8 mouse cellular contexts compared by ENCODE assay signal in the genomic region with DNA sequence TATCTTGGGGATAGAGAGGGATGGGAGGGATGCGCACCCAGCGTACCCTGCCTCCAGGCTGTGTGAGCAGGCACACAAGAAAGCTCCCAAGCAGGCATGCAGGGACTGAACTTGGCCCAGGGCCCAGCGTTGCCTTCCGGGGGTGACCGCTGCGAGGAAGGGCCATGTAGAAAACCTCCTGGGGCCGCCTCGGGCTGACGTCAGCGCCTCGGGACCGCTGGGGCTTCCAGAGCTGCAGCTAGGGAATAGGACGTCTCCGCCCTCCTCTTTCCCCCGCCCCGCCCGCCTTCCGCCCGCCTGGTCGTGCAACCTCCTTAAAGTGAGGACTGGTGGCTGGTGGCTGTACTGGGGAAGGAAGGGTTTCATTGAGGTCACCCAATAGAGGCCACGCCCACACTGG.
DNase-seq lines count a peak whose midpoint lies in the region; ATAC-seq and TF ChIP-seq lines count a peak whose summit lies in the region.

No protein-coding gene starts in this region.

- peak overlapping the region; percentile 61 for H3K27ac ChIP-seq in intestine, embryonic 15.5 days
- H3K27ac ChIP-seq in limb, embryonic 14.5 days (replicated peaks; ENCODE audit: low read depth, low read length), result no peak overlapping the region
- H3K27ac ChIP-seq in midbrain, embryonic 13.5 days, result no peak overlapping the region
- peak overlapping the region; percentile 66 for H3K27ac ChIP-seq in small intestine, adult 2 months (ENCODE audit: insufficient read depth, low read depth, low read length)

- peak; percentile 91 for ATAC-seq in intestine, embryonic 15.5 days
- peak; percentile 51; the same call in 1 of the 2 replicates for ATAC-seq in limb, embryonic 14.5 days (ENCODE audit: low FRiP score, low read depth)
- ATAC-seq in midbrain, embryonic 13.5 days, result peak; percentile 85

- TF ChIP-seq CTCF in small intestine, adult 2 months (IDR thresholded peaks at IDR 0.05; ENCODE audit: extremely low read depth, insufficient read length, insufficient replicate concordance, low read depth, low read length), result no peak

- peaks cover 8% of the 10 kb centered on the region for H3K4me1 ChIP-seq in intestine, embryonic 15.5 days (replicated peaks)
- peaks cover 10% of the 10 kb centered on the region for H3K4me1 ChIP-seq in limb, embryonic 14.5 days (ENCODE audit: control insufficient read depth, insufficient read depth, low read length)
- H3K4me1 ChIP-seq in midbrain, embryonic 13.5 days (replicated peaks), result peaks cover 7% of the 10 kb centered on the region
- H3K4me1 ChIP-seq in small intestine, adult 2 months (ENCODE audit: control insufficient read depth, insufficient read depth, insufficient read length, low read length), result peaks cover 17% of the 10 kb centered on the region

- H3K4me2 ChIP-seq in intestine, embryonic 15.5 days (replicated peaks), result peak overlapping the region; percentile 62
- peak overlapping the region; percentile 48 for H3K4me2 ChIP-seq in limb, embryonic 14.5 days (replicated peaks; ENCODE audit: low read depth, low read length, severe bottlenecking)
- H3K4me2 ChIP-seq in midbrain, embryonic 13.5 days (replicated peaks), result peak overlapping the region; percentile 59

- no peaks in the 10 kb centered on the region for H3K9me3 ChIP-seq in intestine, embryonic 15.5 days
- no peaks in the 10 kb centered on the region for H3K9me3 ChIP-seq in limb, embryonic 14.5 days (ENCODE audit: control insufficient read depth, low read length)
- H3K9me3 ChIP-seq in midbrain, embryonic 13.5 days, result no peaks in the 10 kb centered on the region

- TF ChIP-seq POLR2A in limb, embryonic 14.5 days (IDR thresholded peaks at IDR 0.05; ENCODE audit: borderline replicate concordance, extremely low read depth, insufficient read depth, insufficient read length), result no peak
- 0 out of 2 replicates have a peak, but pooled peaks have one; percentile 13 for TF ChIP-seq POLR2A in small intestine, adult 2 months (IDR thresholded peaks at IDR 0.05; ENCODE audit: low read depth, low read length)

- WGBS in intestine, embryonic 15.5 days, result 3% methylated on average over 21 of the region's 21 CpGs
- 10% methylated on average over 15 of the region's 21 CpGs for WGBS in limb, embryonic 14.5 days
- 6% methylated on average over 21 of the region's 21 CpGs for WGBS in midbrain, embryonic 13.5 days
- WGBS in small intestine, adult 2 months, result 6% methylated on average over 21 of the region's 21 CpGs

- H3K9ac ChIP-seq in intestine, embryonic 15.5 days, result peak overlapping the region; percentile 36; the same call in 1 of the 2 replicates
- H3K9ac ChIP-seq in limb, embryonic 14.5 days (ENCODE audit: low read depth, low read length, severe bottlenecking), result peak overlapping the region; percentile 38; the same call in 1 of the 2 replicates
- peak overlapping the region; percentile 59; the same call in 1 of the 2 replicates for H3K9ac ChIP-seq in midbrain, embryonic 13.5 days (replicated peaks)

- peak; percentile 93 for DNase-seq in adrenal gland, postnatal 14 days
- peak; percentile 68 for DNase-seq in embryo, embryonic 10.5 days (ENCODE audit: low spot score)
- DNase-seq in gastrocnemius, postnatal 4 days (ENCODE audit: low spot score in 2 of 2), result peak; percentile 51 to 71
- peak; percentile 65 for DNase-seq in limb, embryonic 14.5 days (ENCODE audit: low spot score)
- DNase-seq in adipocyte (ENCODE audit: low spot score), result no peak

- no peaks in the 10 kb centered on the region for H3K27me3 ChIP-seq in intestine, embryonic 15.5 days (replicated peaks)
- H3K27me3 ChIP-seq in limb, embryonic 14.5 days (ENCODE audit: control insufficient read depth, insufficient read depth, low read length), result no peaks in the 10 kb centered on the region
- no peaks in the 10 kb centered on the region for H3K27me3 ChIP-seq in midbrain, embryonic 13.5 days
- no peaks in the 10 kb centered on the region for H3K27me3 ChIP-seq in small intestine, adult 2 months (ENCODE audit: control insufficient read depth, insufficient read depth, low read length)

- no peaks in the 10 kb centered on the region for H3K36me3 ChIP-seq in intestine, embryonic 15.5 days
- H3K36me3 ChIP-seq in limb, embryonic 14.5 days (ENCODE audit: control insufficient read depth, insufficient read depth, low read length), result no peaks in the 10 kb centered on the region
- H3K36me3 ChIP-seq in midbrain, embryonic 13.5 days, result no peaks in the 10 kb centered on the region
- no peaks in the 10 kb centered on the region for H3K36me3 ChIP-seq in small intestine, adult 2 months (ENCODE audit: control insufficient read depth, insufficient read depth, low read length)

- H3K4me3 ChIP-seq in intestine, embryonic 15.5 days (replicated peaks), result peak overlapping the region; percentile 20
- peak overlapping the region; percentile 15 for H3K4me3 ChIP-seq in limb, embryonic 14.5 days (replicated peaks; ENCODE audit: low read length)
- H3K4me3 ChIP-seq in midbrain, embryonic 13.5 days (replicated peaks), result peak overlapping the region; percentile 31
- peak overlapping the region; percentile 36 for H3K4me3 ChIP-seq in small intestine, adult 2 months (ENCODE audit: low read depth, low read length)

Comparison
In these comparisons a context has a peak if more than half of its experiments do, and no peak if none do; other contexts are left out.
1. H3K27ac ChIP-seq: peak in intestine, embryonic 15.5 days (single experiment) and small intestine, adult 2 months (single experiment); none in limb, embryonic 14.5 days (single experiment) and midbrain, embryonic 13.5 days (single experiment).
2. Peak in every context shown above with its lines, with median percentiles within 50 percentile points of each other: ATAC-seq, H3K4me2 ChIP-seq, H3K4me3 ChIP-seq and H3K9ac ChIP-seq.